Mouse (Mus musculus) forebrain, embryonic 14.5 days (tissue): Measurements from ENCODE around the gene Mlph. TPM values are rescaled to one million over a fixed set of nuclear protein-coding genes. Genes with fewer than 3 reads are reported as not detected.

Experiments
- ATAC-seq: fragments of 200-750 bp; cut with Nextera tagmentation; 2 replicates; pipeline ENCODE4 v1.8.0; 2017; ENCODE audit warnings: mild to moderate bottlenecking, moderate library complexity
- DNase-seq: peaks from one replicate; pipeline ENCODE4 v3.0.0-alpha.2; 2015; ENCODE audit warnings: low spot score
- H3K27ac ChIP-seq: fragments of 300-500 bp; sonication (generic); 2 replicates; pipeline ENCODE4 v1.5.1; 2014; ENCODE audit warnings: low read depth, mild to moderate bottlenecking, control low read depth, low read length, moderate library complexity
- H3K27me3 ChIP-seq: fragments of 300-500 bp; sonication (generic); replicated peaks from 2 replicates; pipeline ENCODE4 v1.6.1; 2014; ENCODE audit warnings: low read length, control low read depth, mixed read lengths; ENCODE audit not compliant: control insufficient read depth, insufficient read depth
- H3K36me3 ChIP-seq: fragments of 300-500 bp; sonication (generic); 2 replicates; pipeline ENCODE4 v1.6.1; 2014; ENCODE audit warnings: low read length, control low read depth; ENCODE audit not compliant: control insufficient read depth, insufficient read depth
- H3K4me1 ChIP-seq: fragments of 300-500 bp; sonication (generic); 2 replicates; pipeline ENCODE4 v1.6.1; 2014; ENCODE audit warnings: antibody characterized with exemption, low read length, control low read depth; ENCODE audit not compliant: control insufficient read depth, insufficient read depth
- H3K4me2 ChIP-seq: fragments of 300-500 bp; sonication (generic); 2 replicates; pipeline ENCODE4 v1.6.1; 2014; ENCODE audit warnings: mild to moderate bottlenecking, control low read depth, low read length
- H3K4me3 ChIP-seq: fragments of 300-500 bp; sonication (generic); 2 replicates; pipeline ENCODE4 v1.5.1; 2014; ENCODE audit warnings: low read depth, low read length, control low read depth
- H3K9ac ChIP-seq: fragments of 300-500 bp; sonication (generic); 2 replicates; pipeline ENCODE4 v1.6.1; 2014; ENCODE audit warnings: mild to moderate bottlenecking, low read length, control low read depth, moderate library complexity
- H3K9me3 ChIP-seq: fragments of 300-500 bp; sonication (generic); replicated peaks from 2 replicates; pipeline ENCODE4 v1.6.1; 2016; ENCODE audit warnings: low read length, control low read depth, mixed read lengths; ENCODE audit not compliant: control insufficient read depth
- WGBS: fragments of 180-500 bp; shearing (Covaris S2); extraction: QIAGEN DNeasy Blood & Tissue Kit; methylation state at CpG from one replicate; pipeline ENCODE4 v1.1.7; 2014; 5-methylcytosine and 5-hydroxymethylcytosine counted together
- polyA plus RNA-seq: library from polyadenylated mRNA; unstranded; fragments of >200 nt; fragmentation: Nextera tagmentation; extraction: Ambion mirVana; gene quantifications from 2 replicates; pipeline ENCODE4 v1.2.1, GENCODE M21; 2014

Gene Mlph
- polyA plus RNA-seq, 1 experiment from 2014 or later, result 0.05 TPM

GRCm38 (mm10) chr1:90926030-90926429 lies 11.1 kb downstream of the Mlph start:
- no peaks in the 10 kb centered on the region for H3K36me3 ChIP-seq
- H3K9me3 ChIP-seq, result no peaks in the 10 kb centered on the region
- H3K9ac ChIP-seq, result no peak overlapping the region
- peak; percentile 40 for DNase-seq
- 0 out of 2 replicates have a peak, but pooled peaks cover 6% of the 10 kb centered on the region for H3K27me3 ChIP-seq
- no peak overlapping the region for H3K4me3 ChIP-seq
- no peak for ATAC-seq
- peaks cover 3% of the 10 kb centered on the region; the same call in 1 of the 2 replicates for H3K4me1 ChIP-seq
- 74% methylated on average over 4 of the region's 4 CpGs for WGBS
- no peak overlapping the region for H3K27ac ChIP-seq
- no peak overlapping the region for H3K4me2 ChIP-seq

DNA sequence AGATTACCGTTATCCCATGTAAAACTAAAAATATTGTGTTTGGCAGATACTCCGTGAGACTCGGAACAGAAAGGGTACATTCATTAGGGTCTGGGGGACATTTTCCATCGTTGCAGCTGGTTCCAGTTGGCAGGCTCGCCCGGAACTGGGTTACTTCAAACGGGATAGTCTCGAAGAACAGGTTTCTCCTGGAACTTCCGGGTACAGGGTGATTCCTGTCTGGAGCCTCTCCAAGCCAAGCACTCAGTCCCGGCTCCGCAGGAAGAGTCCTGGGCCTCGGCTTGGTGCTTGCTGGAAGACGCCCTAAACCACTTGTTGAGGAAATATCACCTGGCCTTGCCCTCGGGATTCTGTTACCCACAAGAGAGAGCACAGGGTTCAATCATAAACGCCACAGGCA lies 12.4 kb downstream of the Mlph start:
- Histone ChIP-seq H3K27me3 (0 out of 2 replicates have a peak, but pooled peaks cover 6% of the 10 kb centered on the region), H3K4me2 (no peak overlapping the region), H3K9me3 (no peaks in the 10 kb centered on the region), H3K4me3 (no peak overlapping the region), H3K27ac (no peak overlapping the region), H3K36me3 (no peaks in the 10 kb centered on the region), H3K4me1 (peaks cover 3% of the 10 kb centered on the region; the same call in 1 of the 2 replicates), H3K9ac (no peak overlapping the region)
- WGBS, result 50% methylated on average over 15 of the region's 15 CpGs
- ATAC-seq (no peak), DNase-seq (no peak)

DNA sequence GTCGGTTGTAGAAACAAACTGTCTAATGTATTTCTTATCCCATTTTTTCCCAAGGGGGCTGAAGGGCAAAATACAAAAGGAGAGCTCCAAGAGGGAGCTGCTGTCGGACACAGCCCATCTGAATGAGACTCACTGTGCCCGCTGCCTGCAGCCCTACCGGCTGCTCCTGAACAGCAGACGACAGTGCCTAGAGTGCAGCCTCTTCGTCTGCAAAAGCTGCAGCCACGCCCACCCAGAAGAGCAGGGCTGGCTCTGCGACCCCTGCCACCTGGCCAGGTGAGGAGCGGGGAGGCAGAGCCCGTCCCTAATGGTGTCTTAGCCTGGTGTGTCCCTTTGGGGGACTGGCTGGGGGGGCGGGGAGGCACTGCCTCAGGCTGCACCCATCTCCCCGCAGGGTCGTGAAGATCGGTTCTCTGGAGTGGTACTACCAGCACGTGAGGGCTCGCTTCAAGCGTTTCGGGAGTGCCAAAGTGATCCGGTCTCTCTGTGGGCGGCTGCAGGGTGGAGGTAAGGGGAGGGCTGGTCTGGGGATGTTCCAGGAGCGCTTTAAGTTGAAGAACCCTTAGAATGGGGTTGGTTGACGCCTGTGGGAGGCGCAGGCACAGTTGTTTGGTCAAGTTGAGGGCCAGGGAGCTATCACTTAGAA lies 13.2 kb downstream of the Mlph start:
- no peaks in the 10 kb centered on the region for H3K36me3 ChIP-seq
- 0 out of 2 replicates have a peak, but pooled peaks cover 6% of the 10 kb centered on the region for H3K27me3 ChIP-seq
- DNase-seq, result peak; percentile 11
- no peak overlapping the region for H3K27ac ChIP-seq
- no peak overlapping the region for H3K4me3 ChIP-seq
- H3K4me1 ChIP-seq, result peaks cover 3% of the 10 kb centered on the region; the same call in 1 of the 2 replicates
- peak overlapping the region; percentile 42 for H3K4me2 ChIP-seq
- H3K9me3 ChIP-seq, result no peaks in the 10 kb centered on the region
- under 1% methylated on average over 23 of the region's 23 CpGs for WGBS
- peak; percentile 34 for ATAC-seq
- H3K9ac ChIP-seq, result peak overlapping the region; percentile 45; the same call in 1 of the 2 replicates

DNA sequence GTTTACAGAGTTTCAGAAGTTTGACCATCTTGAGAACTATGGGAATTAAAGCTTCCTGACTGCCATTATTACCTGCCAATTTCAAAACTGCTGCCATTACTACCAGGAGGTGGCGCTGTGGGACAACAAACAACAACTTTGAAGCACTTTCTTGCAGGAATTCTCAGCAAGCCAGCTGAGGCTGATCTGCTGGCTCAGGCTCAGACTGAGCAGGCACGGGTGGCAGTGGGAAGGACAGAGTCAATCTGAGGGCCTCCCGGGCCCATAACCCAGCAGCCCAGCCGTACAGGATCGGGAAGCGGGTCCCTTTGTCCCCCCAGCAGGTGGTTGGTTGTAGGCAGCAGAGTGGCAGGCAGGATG lies 13.7 kb downstream of the Mlph start:
- peaks cover 3% of the 10 kb centered on the region; the same call in 1 of the 2 replicates for H3K4me1 ChIP-seq
- H3K4me2 ChIP-seq, result peak overlapping the region; percentile 42
- H3K9ac ChIP-seq, result no peak overlapping the region
- H3K4me3 ChIP-seq, result no peak overlapping the region
- 4% methylated on average over 6 of the region's 6 CpGs for WGBS
- H3K27me3 ChIP-seq, result 0 out of 2 replicates have a peak, but pooled peaks cover 6% of the 10 kb centered on the region
- no peak overlapping the region for H3K27ac ChIP-seq
- H3K9me3 ChIP-seq, result no peaks in the 10 kb centered on the region
- peak; percentile 54; the same call in 1 of the 2 replicates for ATAC-seq
- no peaks in the 10 kb centered on the region for H3K36me3 ChIP-seq
- DNase-seq, result peak; percentile 91

DNA sequence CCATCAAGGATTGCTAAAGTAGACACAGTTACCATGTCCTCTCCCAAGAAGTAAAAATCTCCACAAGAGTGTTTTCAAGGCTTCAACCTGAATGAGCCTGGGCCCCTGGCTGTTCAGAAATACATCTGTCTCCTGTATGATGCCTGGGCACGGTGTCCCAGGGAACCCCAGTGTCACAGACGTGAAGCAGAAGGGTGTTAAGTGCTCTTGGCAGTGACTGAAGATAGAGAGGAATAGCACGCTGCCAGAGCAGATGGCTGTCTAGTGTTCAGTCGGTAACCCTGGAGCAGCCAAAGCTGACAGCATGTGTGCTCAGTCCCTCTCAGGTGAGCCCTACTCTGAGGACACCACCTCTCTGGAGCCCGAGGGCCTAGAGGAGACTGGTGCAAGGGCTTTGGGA lies 18.1 kb downstream of the Mlph start:
- DNase-seq, result peak; percentile 62
- Histone ChIP-seq H3K27me3 (0 out of 2 replicates have a peak, but pooled peaks cover 5% of the 10 kb centered on the region), H3K4me2 (no peak overlapping the region), H3K9me3 (no peaks in the 10 kb centered on the region), H3K4me3 (no peak overlapping the region), H3K4me1 (peaks cover 2% of the 10 kb centered on the region; the same call in 1 of the 2 replicates), H3K27ac (no peak overlapping the region), H3K36me3 (no peaks in the 10 kb centered on the region), H3K9ac (no peak overlapping the region)
- WGBS, result 74% methylated on average over 5 of the region's 5 CpGs
- ATAC-seq, result peak; percentile 52; the same call in 1 of the 2 replicates

DNA sequence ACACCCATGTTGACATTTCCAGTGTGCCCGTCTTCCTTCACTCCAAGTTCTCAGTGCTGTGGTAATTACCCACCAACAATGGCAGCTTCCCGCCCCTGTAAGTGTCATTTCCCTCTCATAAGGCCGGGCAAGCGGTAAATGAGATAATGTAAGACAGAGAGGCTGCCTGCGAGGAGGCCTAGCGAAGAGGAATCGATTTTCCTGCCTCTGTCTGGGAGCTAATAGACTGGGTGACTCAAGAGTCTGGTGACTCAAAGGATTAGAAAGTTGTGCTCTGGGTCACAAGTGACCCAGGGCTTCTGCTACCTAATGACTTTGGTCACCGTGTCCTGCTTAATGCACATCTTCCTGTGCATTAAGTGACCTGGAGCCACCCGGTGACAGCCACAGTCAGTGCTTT lies 22.1 kb downstream of the Mlph start:
- Histone ChIP-seq H3K4me2 (no peak overlapping the region), H3K9me3 (no peaks in the 10 kb centered on the region), H3K9ac (no peak overlapping the region), H3K27ac (no peak overlapping the region), H3K27me3 (no peaks in the 10 kb centered on the region), H3K36me3 (no peaks in the 10 kb centered on the region), H3K4me1 (no peaks in the 10 kb centered on the region), H3K4me3 (no peak overlapping the region)
- ATAC-seq (no peak), DNase-seq (no peak)
- whole genome bisulfite sequencing, result 62% methylated on average over 9 of the region's 9 CpGs

GRCm38 (mm10) chr1:90939980-90940379 lies 25.1 kb downstream of the Mlph start:
- DNase-seq, result no peak
- no peak for ATAC-seq
- Histone ChIP-seq H3K27me3 (no peaks in the 10 kb centered on the region), H3K36me3 (no peaks in the 10 kb centered on the region), H3K9ac (no peak overlapping the region), H3K27ac (no peak overlapping the region), H3K9me3 (no peaks in the 10 kb centered on the region), H3K4me2 (no peak overlapping the region), H3K4me1 (no peaks in the 10 kb centered on the region), H3K4me3 (no peak overlapping the region)
- WGBS, result 87% methylated on average over 4 of the region's 4 CpGs

- Histone ChIP-seq H3K9ac (no peak overlapping the region), H3K27me3 (no peaks in the 10 kb centered on the region), H3K4me2 (no peak overlapping the region), H3K9me3 (no peaks in the 10 kb centered on the region), H3K27ac (no peak overlapping the region), H3K36me3 (no peaks in the 10 kb centered on the region), H3K4me1 (no peaks in the 10 kb centered on the region), H3K4me3 (no peak overlapping the region)
- DNase-seq (no peak), ATAC-seq (no peak)
- 56% methylated on average over 10 of the region's 10 CpGs for WGBS
Measured at GRCm38 (mm10) chr1:90945171-90945570, 30.3 kb downstream of the Mlph start.

- no peaks in the 10 kb centered on the region for H3K4me1 ChIP-seq
Measured at GRCm38 (mm10) chr1:90947252-90947651, 32.4 kb downstream of the Mlph start.

More at GRCm38 (mm10) chr1:90947252-90947651, 32.4 kb downstream of the Mlph start:
- no peak overlapping the region for H3K9ac ChIP-seq
- H3K4me2 ChIP-seq, result no peak overlapping the region
- H3K27me3 ChIP-seq, result no peaks in the 10 kb centered on the region
- WGBS, result 68% methylated on average over 2 of the region's 2 CpGs
- H3K27ac ChIP-seq, result no peak overlapping the region
- H3K36me3 ChIP-seq, result no peaks in the 10 kb centered on the region
- H3K9me3 ChIP-seq, result no peaks in the 10 kb centered on the region
- ATAC-seq, result no peak
- no peak for DNase-seq
- H3K4me3 ChIP-seq, result no peak overlapping the region
